Mouse (Mus musculus) subcutaneous adipose tissue, adult 2 months (tissue): ENCODE data around the gene Alyref2. TPM values are rescaled to one million over a fixed set of nuclear protein-coding genes. Genes with fewer than 3 reads are reported as not detected.

Source experiments
- polyA plus RNA-seq: library from polyadenylated mRNA; depleted of rRNA; stranded (reverse); fragments of >200 nt; gene quantifications from 2 replicates; pipeline ENCODE4 v1.2.3, GENCODE M21; 2012; ENCODE audit warnings: low replicate concordance; rRNA removed

The Alyref2 gene
- polyA plus RNA-seq = 2.8 and 6.5 TPM in 2 replicates

DNA sequence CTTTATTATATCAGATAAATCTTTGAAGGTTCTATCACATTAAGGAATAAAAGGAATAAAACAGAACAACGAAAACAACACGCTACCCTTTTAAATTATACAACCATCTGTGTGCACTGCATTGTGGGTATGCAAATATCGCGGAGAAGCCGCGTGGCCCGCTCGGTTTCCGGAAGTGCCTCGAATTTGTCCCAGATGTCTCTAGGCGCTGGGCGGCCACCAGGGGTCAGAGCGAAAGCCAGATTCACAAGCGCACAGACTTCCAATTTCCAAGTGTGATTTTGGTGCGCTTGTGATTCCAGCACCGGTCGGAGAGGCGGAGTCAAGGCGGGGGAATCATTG is at the start of gene Alyref2:
TSS of gene Alyref2 (plus strand) at position 229 of the 342 bp plus-strand sequence.

DNA sequence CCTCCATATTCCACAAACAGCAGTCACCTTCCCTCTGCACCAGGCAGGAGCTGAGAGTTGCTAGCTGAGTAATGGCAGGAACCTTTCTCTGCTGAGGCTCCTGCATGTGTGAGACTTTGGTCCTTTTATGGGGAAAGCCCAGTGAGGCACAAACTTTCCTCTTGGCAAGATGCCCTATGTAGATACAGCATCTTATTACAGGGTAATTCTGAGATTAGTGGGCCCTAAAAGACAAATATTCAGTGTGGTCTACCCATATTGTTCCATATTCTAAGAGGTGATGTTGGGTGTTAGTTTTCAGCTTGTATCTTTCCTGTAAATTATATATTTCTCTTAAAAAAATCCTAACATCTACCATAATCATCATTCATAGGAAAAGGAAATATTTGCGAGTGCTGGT is 31.9 kb downstream of the Alyref2 start, which contains the start of gene Itln1:
TSS of gene Itln1 (minus strand) at position 101 of the 400 bp plus-strand sequence.

Other genes starting within 250 kb of the Alyref2 start
- 35.7 and 84.0 TPM in 2 replicates for gene B4galt3, start 233.2 kb upstream of the Alyref2 start, polyA plus RNA-seq
- gene Ppox, start 222.3 kb upstream of the Alyref2 start, polyA plus RNA-seq = 62.6 and 104 TPM in 2 replicates
- 37.7 and 84.4 TPM in 2 replicates for gene Usp21, start 215.5 kb upstream of the Alyref2 start, polyA plus RNA-seq
- 36.2 and 46.1 TPM in 2 replicates for gene Ufc1, start 208.5 kb upstream of the Alyref2 start, polyA plus RNA-seq
- gene Dedd, start 174.3 kb upstream of the Alyref2 start, polyA plus RNA-seq = 42.6 and 67.2 TPM in 2 replicates
- gene Nit1, start 157.8 kb upstream of the Alyref2 start, polyA plus RNA-seq = 54.6 and 76.1 TPM in 2 replicates
- gene Pfdn2, start 157.8 kb upstream of the Alyref2 start, polyA plus RNA-seq = 18.1 and 21.6 TPM in 2 replicates
- 0.69 and 1.6 TPM in 2 replicates for gene Klhdc9, start 142.7 kb upstream of the Alyref2 start, polyA plus RNA-seq
- gene Nectin4, start 133.4 kb upstream of the Alyref2 start, polyA plus RNA-seq = 0.75 and 5.6 TPM in 2 replicates
- 6.3 and 10.3 TPM in 2 replicates for gene Arhgap30, start 114.5 kb upstream of the Alyref2 start, polyA plus RNA-seq
- gene Usf1, start 92.2 kb upstream of the Alyref2 start, polyA plus RNA-seq = 70.6 and 125 TPM in 2 replicates
- gene Tstd1, start 84.6 kb upstream of the Alyref2 start, polyA plus RNA-seq = 1.4 and 2.1 TPM in 2 replicates
- 67.4 and 79.5 TPM in 2 replicates for gene F11r, start 65.9 kb upstream of the Alyref2 start, polyA plus RNA-seq
- gene Itln1, start 31.8 kb downstream of the Alyref2 start, polyA plus RNA-seq = 0.30 TPM in 1 of 2 replicates, not detected in the other
- gene Cd244a, start 55.7 kb downstream of the Alyref2 start, polyA plus RNA-seq = 0.40 and 1.7 TPM in 2 replicates
- gene Ly9, start 103.9 kb downstream of the Alyref2 start, polyA plus RNA-seq = 1.6 and 4.8 TPM in 2 replicates
- 1.3 and 5.3 TPM in 2 replicates for gene Slamf7, start 149.6 kb downstream of the Alyref2 start, polyA plus RNA-seq
- 13.3 and 17.3 TPM in 2 replicates for gene Cd48, start 178.5 kb downstream of the Alyref2 start, polyA plus RNA-seq